In genomic region chr9:108347024-108347423, GRCm38 (mm10) we compare ENCODE assay signal across 8 mouse cellular contexts. TPM values are rescaled to one million over a fixed set of nuclear protein-coding genes. Genes with fewer than 3 reads are reported as not detected.
A peak's percentile ranks its signal among the peaks of the same experiment; 100 is the strongest.
DNase-seq lines count a peak whose midpoint lies in the region; ATAC-seq and TF ChIP-seq lines count a peak whose summit lies in the region.

No protein-coding gene starts in this region.

- H3K4me1 ChIP-seq in heart, embryonic 11.5 days (ENCODE audit: control insufficient read depth, insufficient read depth, low read length): peaks cover 7% of the 10 kb centered on the region
- peaks cover 3 to 31% of the 10 kb centered on the region in 2 experiments; a peak in 3 of 4 replicates for H3K4me1 ChIP-seq in CH12.LX (ENCODE audit: control insufficient read depth in 1 of 2, insufficient read depth in 2 of 2)
- peaks cover 24% of the 10 kb centered on the region for H3K4me1 ChIP-seq in forebrain, embryonic 10.5 days
- H3K4me1 ChIP-seq in liver, embryonic 13.5 days (replicated peaks): peaks cover 73% of the 10 kb centered on the region

- peak overlapping the region; percentile 97 for H3K27ac ChIP-seq in heart, embryonic 11.5 days (ENCODE audit: low read depth, low read length)
- H3K27ac ChIP-seq in CH12.LX (ENCODE audit: insufficient read depth, low read depth): peak overlapping the region; percentile 61; the same call in 1 of the 2 replicates
- H3K27ac ChIP-seq in forebrain, embryonic 10.5 days: peak overlapping the region; percentile 96
- H3K27ac ChIP-seq in liver, embryonic 13.5 days: peak overlapping the region; percentile 99

- H3K27me3 ChIP-seq in heart, embryonic 11.5 days (ENCODE audit: control insufficient read depth, insufficient read depth, low read length): no peaks in the 10 kb centered on the region
- H3K27me3 ChIP-seq in CH12.LX (replicated peaks): no peaks in the 10 kb centered on the region
- no peaks in the 10 kb centered on the region for H3K27me3 ChIP-seq in forebrain, embryonic 10.5 days (ENCODE audit: poor library complexity, severe bottlenecking)
- no peaks in the 10 kb centered on the region for H3K27me3 ChIP-seq in liver, embryonic 13.5 days

- peaks cover 24% of the 10 kb centered on the region for H3K79me2 ChIP-seq in CH12.LX (replicated peaks; ENCODE audit: control insufficient read depth, extremely low read depth, insufficient read depth, poor library complexity, severe bottlenecking)

- peaks cover 17% of the 10 kb centered on the region for H3K36me3 ChIP-seq in heart, embryonic 11.5 days (ENCODE audit: control insufficient read depth, insufficient read depth, low read length)
- H3K36me3 ChIP-seq in CH12.LX (replicated peaks in 1 of 2; ENCODE audit: control insufficient read depth in 1 of 2, insufficient read depth in 1 of 2, low read length in 1 of 2): peaks cover 12 to 30% of the 10 kb centered on the region in 2 experiments
- peaks cover 24% of the 10 kb centered on the region for H3K36me3 ChIP-seq in forebrain, embryonic 10.5 days (replicated peaks)
- peaks cover 22% of the 10 kb centered on the region for H3K36me3 ChIP-seq in liver, embryonic 13.5 days

- ATAC-seq in heart, embryonic 11.5 days (replicated peaks; ENCODE audit: insufficient number of reproducible peaks, low FRiP score, low TSS enrichment): no peak
- ATAC-seq in liver, embryonic 13.5 days (ENCODE audit: low read depth): no peak

- dilution Hi-C loops in CH12.LX (cut with MboI; ENCODE audit: extremely low pct_ligation_motif_present, extremely low pct_unique_long_range_greater_than_20kb, low sequenced_read_pairs): no loop called here

- no peak for TF ChIP-seq RAD21 in CH12.LX (IDR thresholded peaks at IDR 0.05; ENCODE audit: low read depth, low read length)

- H3K9ac ChIP-seq in heart, embryonic 11.5 days (ENCODE audit: low read depth, low read length): peak overlapping the region; percentile 79
- H3K9ac ChIP-seq in CH12.LX (ENCODE audit: insufficient read depth, low read depth): peak overlapping the region; percentile 70
- H3K9ac ChIP-seq in liver, embryonic 13.5 days: peak overlapping the region; percentile 91

- intact Hi-C loops in heart, postnatal 25 days (cut with DNase I): loop anchor here (1.0 kb wide), 2 partner anchors 8 to 41 kb away; partner anchors contain the start of genes Rhoa and Tcta

- in situ Hi-C loops in CH12.LX (cut with MboI; ENCODE audit: low pct_ligation_motif_present, low pct_unique_long_range_greater_than_20kb, low sequenced_read_pairs): no loop called here

- TF ChIP-seq CTCF in CH12.LX (conservative IDR thresholded peaks at IDR 0.05 in 1 of 2, IDR thresholded peaks at IDR 0.05 in 1 of 2; ENCODE audit: low read depth in 2 of 2, low read length in 2 of 2): no peak

- no peak for TF ChIP-seq EP300 in CH12.LX (IDR thresholded peaks at IDR 0.05; ENCODE audit: low read length)

- H3K4me3 ChIP-seq in heart, embryonic 11.5 days (ENCODE audit: low read depth, low read length): peak overlapping the region; percentile 96
- H3K4me3 ChIP-seq in CH12.LX (replicated peaks in 1 of 3; ENCODE audit: low read depth in 2 of 3, low read length in 2 of 3, poor library complexity in 1 of 3): peak overlapping the region; percentile 53 to 97 (median 81)
- H3K4me3 ChIP-seq in forebrain, embryonic 10.5 days: peak overlapping the region; percentile 91
- peak overlapping the region; percentile 90 for H3K4me3 ChIP-seq in liver, embryonic 13.5 days (replicated peaks)

- TF ChIP-seq POLR2A in CH12.LX (IDR thresholded peaks at IDR 0.05; ENCODE audit: low read depth, low read length): no peak

- peak overlapping the region; percentile 92 for H3K4me2 ChIP-seq in heart, embryonic 11.5 days
- peak overlapping the region; percentile 79 for H3K4me2 ChIP-seq in CH12.LX (ENCODE audit: insufficient read depth, low read depth, poor library complexity, severe bottlenecking)
- peak overlapping the region; percentile 85 for H3K4me2 ChIP-seq in liver, embryonic 13.5 days

- DNase-seq in heart, postnatal 25 days (ENCODE audit: low spot score): no peak
- no peak for DNase-seq in CH12.LX (ENCODE audit: extremely low read depth)
- no peak for DNase-seq in forebrain, embryonic 10.5 days (ENCODE audit: extremely low spot score, low spot score)
- DNase-seq in liver, embryonic 13.5 days: no peak
- DNase-seq in embryo, embryonic 10 days (ENCODE audit: low spot score): no peak
- DNase-seq in cerebellum, adult 11-12 months: no peak
- no peak for DNase-seq in thymus, postnatal 10 days (ENCODE audit: low spot score in 2 of 2)

- 6% methylated on average over 11 of the region's 11 CpGs for WGBS in heart, embryonic 11.5 days (ENCODE audit: insufficient replicate concordance)
- WGBS in forebrain, embryonic 10.5 days: 9% methylated on average over 11 of the region's 11 CpGs
- WGBS in liver, embryonic 13.5 days (ENCODE audit: insufficient replicate concordance): 4% methylated on average over 11 of the region's 11 CpGs

- no peaks in the 10 kb centered on the region for H3K9me3 ChIP-seq in heart, embryonic 11.5 days (replicated peaks; ENCODE audit: control insufficient read depth, low read length)
- H3K9me3 ChIP-seq in CH12.LX (replicated peaks; ENCODE audit: low read length): peaks cover 7% of the 10 kb centered on the region
- H3K9me3 ChIP-seq in forebrain, embryonic 10.5 days: no peaks in the 10 kb centered on the region
- H3K9me3 ChIP-seq in liver, embryonic 13.5 days (replicated peaks): no peaks in the 10 kb centered on the region

TF ChIP-seq in CH12.LX, 34 proteins besides CTCF, POLR2A, EP300 and RAD21:
- TF ChIP-seq BHLHE40 (IDR thresholded peaks at IDR 0.05; ENCODE audit: low read depth, low read length): peak; percentile 39; the same call in 1 of the 2 replicates
- peak; percentile 47; the same call in 1 of the 2 replicates for TF ChIP-seq MAX (IDR thresholded peaks at IDR 0.05; ENCODE audit: low read length)
- no peak for TF ChIP-seq MXI1 (IDR thresholded peaks at IDR 0.05; ENCODE audit: low read depth, low read length)

RNA-seq across cellular contexts. Expression of gene Usp4, which starts 0.6 kb away (rescaled TPM):
- 100.0 and 113 TPM in 2 replicates for polyA plus RNA-seq in heart, embryonic 11.5 days (2014; fragmentation: Nextera tagmentation; extraction: Ambion mirVana)
- total RNA-seq in heart, postnatal 25 days (2021): 10 to 100 TPM; 71.1 to 71.4 TPM
- 72.8 and 74.6 TPM in 2 replicates for total RNA-seq in CH12.LX (2012; rRNA removed)
- 50.6 and 52.1 TPM in 2 replicates for total RNA-seq in CH12.LX (2014; rRNA removed)
- 86.3 and 93.5 TPM in 2 replicates for polyA plus RNA-seq in CH12.LX (2012; ENCODE audit: insufficient read length, low read depth)
- 132 and 133 TPM in 2 replicates for polyA plus RNA-seq in forebrain, embryonic 10.5 days (2016; fragmentation: Nextera tagmentation; extraction: Ambion mirVana)
- polyA plus RNA-seq in liver, embryonic 13.5 days (2015; fragmentation: Nextera tagmentation; extraction: Ambion mirVana): 67.0 and 71.0 TPM in 2 replicates

RNA-seq across cellular contexts. Expression of gene Gpx1, which starts 8.3 kb away (rescaled TPM):
- 1,289 and 1,462 TPM in 2 replicates for polyA plus RNA-seq in heart, embryonic 11.5 days (2014; fragmentation: Nextera tagmentation; extraction: Ambion mirVana)
- total RNA-seq in heart, postnatal 25 days (2021): 100 to 1,000 TPM; 108 to 130 TPM
- total RNA-seq in CH12.LX (2012; rRNA removed) (506 and 595 TPM in 2 replicates), CH12.LX (2014; rRNA removed) (750 and 883 TPM in 2 replicates)
- 694 and 813 TPM in 2 replicates for polyA plus RNA-seq in CH12.LX (2012; ENCODE audit: insufficient read length, low read depth)
- polyA plus RNA-seq in forebrain, embryonic 10.5 days (2016; fragmentation: Nextera tagmentation; extraction: Ambion mirVana): 806 and 868 TPM in 2 replicates
- 6,829 and 6,884 TPM in 2 replicates for polyA plus RNA-seq in liver, embryonic 13.5 days (2015; fragmentation: Nextera tagmentation; extraction: Ambion mirVana)

RNA-seq across cellular contexts. Expression of gene Tcta, which starts 41.1 kb away (rescaled TPM):
- polyA plus RNA-seq in heart, embryonic 11.5 days (2014; fragmentation: Nextera tagmentation; extraction: Ambion mirVana): 28.5 and 34.7 TPM in 2 replicates
- total RNA-seq in heart, postnatal 25 days (2021): 10 to 100 TPM; 39.2 to 47.2 TPM
- total RNA-seq in CH12.LX (2012; rRNA removed) (5.0 and 8.7 TPM in 2 replicates), CH12.LX (2014; rRNA removed) (7.3 and 7.4 TPM in 2 replicates)
- 3.0 and 5.0 TPM in 2 replicates for polyA plus RNA-seq in CH12.LX (2012; ENCODE audit: insufficient read length, low read depth)
- 13.4 and 13.8 TPM in 2 replicates for polyA plus RNA-seq in forebrain, embryonic 10.5 days (2016; fragmentation: Nextera tagmentation; extraction: Ambion mirVana)
- polyA plus RNA-seq in liver, embryonic 13.5 days (2015; fragmentation: Nextera tagmentation; extraction: Ambion mirVana): 12.7 TPM in 2 replicates

RNA-seq across cellular contexts. Expression of gene Rhoa, which starts 41.1 kb away (rescaled TPM):
- 252 and 277 TPM in 2 replicates for polyA plus RNA-seq in heart, embryonic 11.5 days (2014; fragmentation: Nextera tagmentation; extraction: Ambion mirVana)
- 100 to 1,000 TPM; 225 to 248 TPM for total RNA-seq in heart, postnatal 25 days (2021)
- total RNA-seq in CH12.LX (2012; rRNA removed) (84.0 and 96.9 TPM in 2 replicates), CH12.LX (2014; rRNA removed) (231 and 243 TPM in 2 replicates)
- polyA plus RNA-seq in CH12.LX (2012; ENCODE audit: insufficient read length, low read depth): 308 TPM in 2 replicates
- 257 and 290 TPM in 2 replicates for polyA plus RNA-seq in forebrain, embryonic 10.5 days (2016; fragmentation: Nextera tagmentation; extraction: Ambion mirVana)
- polyA plus RNA-seq in liver, embryonic 13.5 days (2015; fragmentation: Nextera tagmentation; extraction: Ambion mirVana): 235 and 296 TPM in 2 replicates

RNA-seq across cellular contexts. Expression of gene 1700102P08Rik, which starts 45.6 kb away (rescaled TPM):
- 0.46 and 0.66 TPM in 2 replicates for polyA plus RNA-seq in heart, embryonic 11.5 days (2014; fragmentation: Nextera tagmentation; extraction: Ambion mirVana)
- total RNA-seq in heart, postnatal 25 days (2021): under 1 TPM; 0.73 to 0.78 TPM
- total RNA-seq in CH12.LX (2012; rRNA removed): 0.21 TPM in 2 replicates
- total RNA-seq in CH12.LX (2014; rRNA removed): 0.59 TPM in 1 of 2 replicates, not detected in the other
- polyA plus RNA-seq in CH12.LX (2012; ENCODE audit: insufficient read length, low read depth): 0.26 TPM in 1 of 2 replicates, not detected in the other
- polyA plus RNA-seq in forebrain, embryonic 10.5 days (2016; fragmentation: Nextera tagmentation; extraction: Ambion mirVana): 0.60 and 0.65 TPM in 2 replicates
- polyA plus RNA-seq in liver, embryonic 13.5 days (2015; fragmentation: Nextera tagmentation; extraction: Ambion mirVana): 0.47 and 0.68 TPM in 2 replicates
